Mouse (Mus musculus) CD4-positive helper T cell, adult 2 months (primary cell): ENCODE measurements at regions not wholly inside any gene's neighbourhood (a gene's known extent, or its start where the extent isn't known, plus 50 kb on each side); places are given as distances from the start of the nearest gene placed in this dataset.
A peak's percentile ranks its signal among the peaks of the same experiment; 100 is the strongest.

Source experiments
- DNase-seq: peaks from one replicate; pipeline ENCODE4 v3.0.0-alpha.2; 2012; ENCODE audit warnings: low read depth, missing footprints, low spot score

DNA sequence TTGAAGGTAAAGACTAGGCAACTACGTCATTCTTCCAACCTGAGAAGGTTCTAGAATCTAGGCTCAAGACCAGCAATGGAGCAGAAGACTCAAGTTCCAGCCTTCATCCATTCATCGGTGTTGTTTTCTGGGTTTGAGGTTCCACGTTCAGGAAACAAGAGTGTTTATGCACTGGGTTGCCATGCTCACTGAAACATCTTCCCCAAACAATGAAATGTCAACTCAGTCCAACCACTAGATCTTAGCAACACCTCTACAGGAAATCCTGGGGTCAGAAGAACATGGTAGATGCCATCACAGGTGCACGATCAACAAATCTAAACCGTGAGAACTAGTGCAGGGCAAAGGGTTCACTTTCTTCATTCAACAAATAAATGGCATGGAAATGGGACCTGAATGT is 304.8 kb upstream of the Klf3 start:
- DNase-seq = peak; percentile 90

DNA sequence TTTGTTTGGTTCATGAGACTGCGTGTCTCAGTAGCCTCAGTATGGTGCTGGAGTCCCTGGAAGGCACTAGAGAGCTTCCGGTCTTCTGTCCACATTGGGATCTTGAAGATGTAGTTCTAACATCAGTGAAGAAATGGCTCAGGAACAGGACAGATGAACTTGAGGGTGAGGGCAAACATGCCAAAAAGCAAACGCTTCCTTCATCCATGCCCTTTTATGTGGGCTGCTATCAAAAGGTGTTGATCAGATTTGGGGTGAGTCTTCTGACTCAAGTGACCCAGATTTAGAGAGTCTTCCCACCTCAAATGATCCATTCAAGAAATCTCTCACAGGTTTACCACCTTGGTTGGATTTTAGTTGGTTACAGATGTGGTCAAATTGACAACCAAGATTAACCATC is 304.1 kb upstream of the Klf3 start:
- DNase-seq = peak; percentile 82

DNA sequence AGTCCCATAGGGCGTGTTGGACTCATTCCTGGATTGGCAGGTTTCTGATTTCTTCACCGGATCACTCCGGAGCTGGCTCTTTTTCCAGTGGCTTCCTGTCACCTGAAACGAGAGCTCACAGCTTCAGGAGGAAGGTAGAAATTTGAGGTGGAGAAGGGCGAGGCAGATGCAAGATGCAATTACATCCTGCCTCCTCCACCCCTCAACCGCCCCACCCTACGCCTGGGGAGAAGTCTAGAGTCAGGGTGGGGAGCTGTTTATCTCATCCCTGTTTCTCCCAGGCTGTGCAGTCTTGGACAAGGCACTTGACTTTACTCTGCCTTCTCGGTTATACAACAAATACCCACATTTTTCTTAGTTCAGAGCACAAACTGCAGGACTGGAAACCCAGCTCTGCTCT is 302.8 kb upstream of the Klf3 start:
- no peak for DNase-seq

GRCm38 (mm10) chr5:64500866-64501265 is 302.3 kb upstream of the Klf3 start:
- no peak for DNase-seq

- no peak for DNase-seq
Observed at GRCm38 (mm10) chr5:64501746-64502145, 301.4 kb upstream of the Klf3 start.

- no peak for DNase-seq
Observed at GRCm38 (mm10) chr5:64503514-64503913, 299.7 kb upstream of the Klf3 start.

GRCm38 (mm10) chr5:64504507-64504906 is 298.7 kb upstream of the Klf3 start:
- no peak for DNase-seq

- peak; percentile 81 for DNase-seq
Observed at GRCm38 (mm10) chr5:64505227-64505834, 297.9 kb upstream of the Klf3 start.

- peak; percentile 77 for DNase-seq
Observed at GRCm38 (mm10) chr5:64505835-64506600, 297.2 kb upstream of the Klf3 start.

- DNase-seq = no peak
Observed at GRCm38 (mm10) chr5:64508565-64508964, 294.6 kb upstream of the Klf3 start.

- DNase-seq = no peak
Observed at GRCm38 (mm10) chr5:64513155-64513945, 289.8 kb upstream of the Klf3 start.

GRCm38 (mm10) chr5:64516115-64516665 is 287.0 kb upstream of the Klf3 start:
- DNase-seq = no peak

- no peak for DNase-seq
Observed at GRCm38 (mm10) chr5:64517241-64517640, 285.9 kb upstream of the Klf3 start.

GRCm38 (mm10) chr5:64517835-64518234 is 285.4 kb upstream of the Klf3 start:
- DNase-seq = no peak

DNA sequence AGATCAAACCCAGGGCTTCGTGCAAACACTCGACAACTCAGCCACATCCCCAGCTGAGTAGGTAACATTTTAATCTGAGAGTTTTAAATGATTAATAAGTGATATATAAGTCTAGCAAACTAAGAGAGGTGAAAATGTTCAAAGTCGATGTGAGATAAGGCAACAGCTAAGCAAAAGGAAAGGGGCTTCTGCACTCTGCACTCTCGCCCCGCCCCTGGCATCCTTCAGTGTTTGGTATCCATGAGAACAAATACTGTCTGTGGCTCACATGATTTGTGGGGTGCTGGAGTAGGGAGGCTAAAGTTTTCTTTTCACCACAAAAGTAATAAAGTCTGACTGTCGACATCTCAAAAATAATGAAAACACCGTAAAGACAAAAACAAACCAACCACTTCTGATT is 284.2 kb upstream of the Klf3 start:
- DNase-seq = no peak

GRCm38 (mm10) chr5:64519731-64520130 is 283.5 kb upstream of the Klf3 start:
- DNase-seq = no peak

GRCm38 (mm10) chr5:64521401-64521800 is 281.8 kb upstream of the Klf3 start:
- DNase-seq = no peak

DNA sequence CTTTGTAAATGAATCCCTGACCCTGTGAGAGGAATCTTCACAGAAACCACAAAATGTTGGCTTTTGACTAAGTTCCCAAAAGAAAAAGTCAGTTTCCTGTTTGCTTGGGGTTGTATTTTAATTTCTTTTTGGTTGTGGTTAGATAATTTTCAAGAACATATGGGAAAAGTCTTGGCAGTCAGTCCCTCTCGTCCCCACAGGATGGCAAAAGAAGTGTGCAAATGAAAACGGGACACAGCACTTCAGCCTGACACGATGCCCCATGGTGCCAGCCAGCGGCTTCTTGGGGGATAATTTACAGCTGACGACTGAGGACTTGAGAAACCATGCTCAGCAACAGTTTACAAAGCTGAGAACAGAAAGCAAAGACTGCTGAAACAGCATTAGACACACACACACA is 281.2 kb upstream of the Klf3 start:
- DNase-seq = no peak

DNA sequence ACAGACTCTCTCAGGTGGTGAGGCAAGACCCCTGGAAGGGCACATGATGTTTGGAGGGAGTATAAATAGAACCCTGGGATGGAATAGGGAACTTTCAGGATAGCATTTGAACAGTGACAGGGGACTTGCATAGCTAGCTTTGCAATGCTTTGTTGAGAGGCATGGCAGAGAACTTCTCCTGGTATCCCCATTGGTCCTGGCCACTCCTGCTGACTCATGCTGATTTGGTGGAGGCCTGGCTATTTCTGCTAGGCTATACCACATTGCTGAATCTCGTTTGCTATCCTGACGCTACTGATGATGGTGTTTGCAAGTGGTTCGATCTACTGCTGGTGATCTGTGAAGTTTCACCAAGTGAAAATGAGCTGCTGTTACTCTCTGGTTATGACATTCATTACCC is 276.7 kb upstream of the Klf3 start:
- no peak for DNase-seq

DNA sequence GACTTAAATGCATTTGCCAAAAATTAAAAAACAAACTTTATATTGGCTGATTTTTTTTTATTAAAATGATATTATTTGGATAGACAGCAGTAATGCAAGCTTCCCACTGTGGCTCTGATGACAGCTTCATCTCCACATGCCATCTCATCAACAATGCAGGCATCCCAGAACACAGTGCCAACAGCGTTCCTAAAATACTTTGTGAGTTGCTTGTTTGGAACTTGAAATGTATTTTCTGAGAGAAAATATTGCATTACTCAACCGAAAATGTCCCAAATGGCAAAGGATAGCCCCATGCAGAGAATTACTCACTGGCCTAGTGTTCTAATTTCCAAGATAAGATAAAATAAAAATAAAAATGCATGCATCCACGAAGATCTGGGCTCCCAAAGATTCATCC is 275.2 kb upstream of the Klf3 start:
- no peak for DNase-seq

DNA sequence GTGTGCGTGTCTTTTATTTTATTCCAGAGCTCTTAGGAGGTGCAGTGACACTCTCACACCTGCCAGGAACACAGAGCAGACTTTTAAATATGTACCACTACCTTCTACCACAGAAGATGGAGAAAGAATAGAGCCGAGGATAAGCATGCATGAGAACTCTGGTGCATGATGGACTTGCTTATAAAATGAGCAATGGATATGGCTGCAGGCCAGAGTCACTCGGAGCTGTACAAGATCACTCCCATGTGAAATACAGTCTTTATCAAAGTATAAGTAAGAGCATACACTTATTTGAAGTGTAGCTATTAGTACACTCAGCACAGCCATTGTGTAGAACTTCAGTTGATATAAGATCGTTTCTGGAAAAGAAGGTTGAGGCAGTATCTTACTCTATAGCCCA is 268.8 kb upstream of the Klf3 start:
- no peak for DNase-seq

DNA sequence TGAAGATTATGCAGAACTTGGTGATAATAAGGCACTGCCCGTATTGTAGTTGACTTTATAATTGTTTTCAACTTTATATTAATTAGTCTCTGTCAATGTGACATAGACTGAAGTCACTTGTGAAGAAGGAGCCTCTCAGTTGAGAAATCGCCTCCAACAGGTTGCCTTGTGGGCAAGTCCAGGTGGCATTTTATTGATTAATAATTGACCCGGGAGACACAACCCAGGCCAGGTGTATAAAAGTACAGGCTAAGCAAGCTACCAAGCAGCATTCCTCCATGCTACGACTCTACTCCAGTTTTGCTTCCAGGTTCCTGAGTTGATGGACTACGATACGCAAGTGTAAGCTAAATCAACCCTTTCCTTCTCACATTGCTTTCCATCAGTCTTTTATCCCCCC is 268.2 kb upstream of the Klf3 start:
- no peak for DNase-seq
